Mouse (Mus musculus) gastrocnemius, postnatal 14 days (tissue): Measurements from ENCODE around the gene Prkg2. TPM values are rescaled to one million over a fixed set of nuclear protein-coding genes. Genes with fewer than 3 reads are reported as not detected.

Experiments
- DNase-seq: peaks from one replicate; pipeline ENCODE4 v3.0.0; 2021; ENCODE audit warnings: mixed read lengths
- intact Hi-C: fragments of 180-260 bp; cut with DNase I; formaldehyde crosslinking; loops from one replicate; pipeline ENCODE4 v1.15.1; 2025; ENCODE audit warnings: low total_unique reads
- total RNA-seq, 2 experiments: library from RNA; stranded (reverse); gene quantifications; 2 replicates each; pipeline ENCODE4 v1.2.3; 2021

Prkg2 gene
- total RNA-seq, 2 experiments from 2014 or later = 0.73 to 0.90 TPM

DNA sequence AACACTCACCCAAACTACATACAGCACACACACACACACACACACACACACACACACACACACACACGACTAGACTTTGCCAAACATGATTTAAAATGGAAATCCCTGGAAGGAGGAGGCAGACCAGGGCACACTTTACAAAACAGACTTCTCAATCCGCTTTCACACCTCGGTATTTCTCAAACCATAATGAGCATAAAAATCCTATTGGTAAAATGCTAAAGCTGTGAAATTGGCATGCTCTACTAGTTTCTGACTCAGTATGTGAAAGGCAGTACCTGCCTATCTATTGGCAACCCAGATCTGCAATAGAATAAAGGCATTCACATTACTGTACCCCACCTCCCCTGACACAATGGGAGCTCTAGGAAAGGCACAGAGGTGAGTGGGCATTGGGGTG is 52.1 kb downstream of the Prkg2 start:
- intact Hi-C loops = no loop called here
- no peak for DNase-seq

DNA sequence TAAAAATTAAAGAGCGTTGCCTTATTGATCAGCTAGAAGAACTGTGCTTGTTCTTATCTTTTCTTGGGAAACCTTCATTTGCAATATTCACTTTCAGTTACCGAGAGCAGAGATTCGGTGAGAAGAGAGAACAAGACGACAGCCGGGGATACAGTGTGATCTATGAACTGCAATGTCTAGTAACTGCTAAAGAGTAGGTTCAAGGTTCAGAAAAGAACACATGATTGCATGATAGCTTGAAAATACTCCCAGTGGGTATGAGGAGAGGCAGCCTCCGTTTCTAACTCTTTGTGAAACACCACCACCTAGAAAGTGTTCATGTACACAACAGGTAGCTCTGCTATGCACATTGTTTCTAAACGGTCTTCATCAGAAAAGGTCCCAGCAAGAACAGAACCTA is 55.8 kb downstream of the Prkg2 start:
- intact Hi-C loops = no loop called here
- DNase-seq = no peak

DNA sequence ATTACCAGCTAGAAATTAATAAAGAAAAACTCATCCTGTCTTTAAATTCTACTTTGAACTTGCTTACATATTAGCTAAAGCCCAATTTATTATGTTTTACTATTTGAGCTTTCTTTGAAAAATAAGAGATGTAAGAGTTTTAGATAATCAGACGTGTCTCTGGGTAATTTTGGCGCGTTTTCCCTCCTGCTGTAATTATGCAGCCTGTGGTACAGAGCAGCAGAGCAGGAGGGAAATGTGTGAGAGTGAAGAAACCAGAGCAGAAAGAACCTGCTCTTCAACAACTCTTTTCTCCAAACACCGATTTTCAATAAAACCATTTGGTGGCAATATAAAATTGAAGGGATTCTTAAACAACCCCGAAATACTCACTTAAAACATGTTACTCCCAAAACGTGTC is 58.8 kb downstream of the Prkg2 start:
- intact Hi-C loops = no loop called here
- no peak for DNase-seq

DNA sequence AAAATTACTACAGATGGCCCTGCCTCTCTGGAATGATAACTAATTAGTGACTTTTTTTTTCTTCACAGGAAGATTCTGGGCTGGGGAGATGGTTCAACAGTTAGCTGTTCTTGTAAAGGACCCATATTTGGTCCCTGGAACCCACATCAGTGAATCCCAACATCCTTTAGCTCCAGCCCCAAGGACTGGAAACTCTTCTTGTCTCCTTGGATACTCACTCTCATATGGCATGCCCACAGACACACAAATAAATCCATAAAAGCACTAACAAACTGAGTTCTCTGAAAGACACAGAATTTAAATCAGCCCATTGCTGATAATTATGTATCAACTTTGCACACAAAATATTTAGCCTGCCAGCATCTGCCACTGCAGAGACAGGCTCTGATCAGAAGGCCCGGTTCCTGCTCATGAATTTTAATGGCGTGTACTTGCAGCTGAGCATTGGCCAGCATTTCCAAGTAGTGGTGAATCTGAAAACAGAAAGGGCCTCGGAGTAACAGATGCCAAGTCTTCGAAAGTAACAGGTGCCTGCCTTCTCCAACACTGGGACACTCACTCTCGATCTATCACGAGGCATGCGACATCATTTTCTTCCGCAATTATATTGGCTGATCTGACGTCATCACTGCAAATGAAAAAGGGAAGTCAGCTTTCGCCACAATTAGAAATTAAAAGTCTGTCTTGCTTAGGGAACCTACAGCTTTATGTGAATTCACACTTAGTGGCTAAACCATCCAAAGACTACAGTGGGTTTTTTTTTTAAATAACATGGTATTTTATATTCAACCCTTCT is 61.1 kb downstream of the Prkg2 start:
- no peak for DNase-seq
- intact Hi-C loops = no loop called here

DNA sequence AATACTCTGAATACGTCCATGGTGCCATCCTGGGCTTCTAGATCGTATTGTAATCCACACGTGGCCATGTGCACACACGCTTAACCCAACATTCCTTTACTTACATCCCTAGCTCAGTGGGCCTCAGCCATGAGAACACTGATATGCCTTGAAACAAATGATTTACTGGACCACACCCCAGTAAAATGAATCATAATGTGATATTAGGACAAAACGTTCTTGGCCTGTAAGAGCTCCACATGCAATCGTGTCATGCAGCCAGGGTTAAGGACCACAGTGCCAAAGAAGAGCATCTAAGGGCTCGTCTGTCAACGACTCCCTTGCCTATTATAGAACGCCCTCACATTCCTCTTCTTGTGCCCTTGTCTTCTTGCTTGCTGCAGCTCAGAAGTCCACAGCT is 70.5 kb downstream of the Prkg2 start:
- intact Hi-C loops = no loop called here
- DNase-seq = no peak

DNA sequence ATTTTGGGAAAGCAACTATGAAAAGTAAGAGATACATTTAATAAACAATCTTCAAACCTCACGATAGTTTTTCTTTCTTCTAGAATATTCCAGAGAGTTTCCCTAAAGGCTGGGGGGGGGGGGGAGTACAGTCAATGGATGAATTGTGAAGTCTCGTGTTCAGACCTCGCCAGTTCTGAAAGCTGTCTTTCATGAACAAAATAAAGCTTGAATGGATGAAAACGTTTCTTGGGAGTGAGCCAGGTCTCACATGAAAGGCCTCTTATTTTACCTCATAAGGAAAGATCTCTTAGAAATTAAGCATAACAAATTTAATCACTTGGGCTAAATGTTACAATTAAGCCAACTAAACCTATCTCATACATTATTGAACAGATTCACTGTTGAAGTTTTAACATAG is 72.0 kb downstream of the Prkg2 start:
- no peak for DNase-seq
- intact Hi-C loops = no loop called here

DNA sequence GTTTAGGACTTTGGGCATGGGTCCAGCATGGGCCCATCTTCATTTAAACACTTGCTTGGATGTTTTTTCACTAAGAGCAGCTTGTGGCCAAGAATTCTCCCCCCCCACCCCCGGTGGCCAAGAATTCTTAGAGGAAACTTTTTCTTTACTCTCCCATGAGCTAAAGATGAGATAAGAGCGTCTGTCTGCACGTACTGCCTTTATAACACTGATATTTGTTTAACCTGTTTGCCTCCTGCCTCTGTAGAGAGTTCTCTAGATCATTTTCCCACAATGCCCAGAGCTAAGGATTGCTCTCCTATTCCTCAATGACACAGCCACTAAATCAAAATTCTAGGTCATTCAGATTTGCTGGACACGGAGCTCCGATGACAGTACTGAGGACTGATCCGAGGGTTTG is 72.8 kb downstream of the Prkg2 start:
- intact Hi-C loops = no loop called here
- no peak for DNase-seq

DNA sequence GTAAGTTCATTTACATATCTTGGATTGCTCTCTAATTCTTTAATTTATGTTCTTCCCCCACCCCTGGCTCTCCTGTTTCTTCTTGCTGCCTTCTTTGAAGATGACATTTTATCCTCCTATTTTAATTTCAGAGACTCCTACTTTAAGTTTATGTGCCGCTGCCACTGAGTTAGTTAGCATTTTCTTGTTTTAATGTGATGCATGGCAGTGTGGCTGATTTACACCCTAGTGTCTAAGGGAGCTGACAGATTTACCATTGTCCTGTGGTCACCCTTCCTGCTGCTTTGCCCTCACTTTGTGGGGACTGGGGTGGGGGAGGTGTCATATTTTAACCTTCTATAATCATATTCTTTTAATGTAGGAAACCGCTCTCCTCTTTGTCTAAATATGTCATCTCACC is 74.7 kb downstream of the Prkg2 start:
- intact Hi-C loops = no loop called here
- no peak for DNase-seq

DNA sequence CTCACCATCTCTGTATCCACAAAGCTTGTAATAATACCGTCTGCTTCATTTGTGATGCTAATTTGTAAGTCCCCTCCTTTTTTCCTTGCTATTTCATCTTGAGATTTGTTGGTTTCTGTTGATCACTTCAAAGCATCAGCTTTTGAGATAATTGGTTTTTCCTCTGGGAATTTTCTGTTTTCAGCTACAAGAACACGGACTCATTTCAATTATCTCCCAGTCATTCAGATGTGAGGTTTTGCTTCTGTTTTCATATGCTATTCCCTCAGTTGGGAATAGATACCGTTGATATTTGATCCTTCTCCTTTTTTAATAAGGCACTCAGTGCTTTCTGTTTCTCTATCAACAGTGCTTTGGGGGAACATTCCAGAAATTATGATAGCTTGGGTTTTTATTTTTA is 81.6 kb downstream of the Prkg2 start:
- intact Hi-C loops = no loop called here

DNA sequence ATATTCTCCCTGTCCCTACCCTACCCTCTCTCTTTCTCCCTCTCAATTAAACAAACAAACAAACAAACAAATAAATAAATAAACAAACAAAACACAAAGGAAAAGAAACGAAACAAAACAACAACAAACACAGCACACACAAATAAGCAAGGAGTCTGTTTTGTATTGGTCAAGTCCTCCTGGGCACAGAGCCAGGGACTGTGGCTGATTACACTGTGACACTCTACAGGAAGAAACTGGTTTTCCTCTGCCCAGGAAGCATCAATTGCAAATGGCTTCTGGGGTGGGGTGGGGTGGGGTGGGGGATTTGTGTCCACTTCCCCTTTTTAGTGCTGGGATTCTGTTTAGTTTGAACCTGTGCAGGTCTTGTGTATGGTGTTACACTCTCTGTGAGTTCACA is 83.8 kb downstream of the Prkg2 start:
- no peak for DNase-seq
- intact Hi-C loops = no loop called here

More for the DNA sequence above, 81.6 kb downstream of the Prkg2 start:
- no peak for DNase-seq

DNA sequence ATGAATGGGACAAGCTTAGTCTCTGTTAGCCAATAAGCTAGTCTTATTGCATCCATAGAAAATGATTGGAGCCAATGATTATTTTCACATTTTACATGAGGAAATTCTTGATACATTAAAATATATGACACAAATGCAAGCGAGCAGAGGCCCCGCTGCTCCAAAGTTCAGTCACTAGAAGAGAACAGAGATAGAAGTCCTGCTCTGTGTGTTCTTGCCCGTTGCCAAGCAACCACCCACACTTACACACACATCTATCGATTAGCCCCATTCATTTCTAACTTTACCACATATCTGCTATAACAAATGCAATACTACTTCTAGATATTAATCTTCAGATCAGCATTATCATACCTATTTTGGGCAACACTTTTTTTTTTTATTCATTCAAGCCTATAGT is 85.6 kb downstream of the Prkg2 start:
- DNase-seq = no peak
- intact Hi-C loops = no loop called here

DNA sequence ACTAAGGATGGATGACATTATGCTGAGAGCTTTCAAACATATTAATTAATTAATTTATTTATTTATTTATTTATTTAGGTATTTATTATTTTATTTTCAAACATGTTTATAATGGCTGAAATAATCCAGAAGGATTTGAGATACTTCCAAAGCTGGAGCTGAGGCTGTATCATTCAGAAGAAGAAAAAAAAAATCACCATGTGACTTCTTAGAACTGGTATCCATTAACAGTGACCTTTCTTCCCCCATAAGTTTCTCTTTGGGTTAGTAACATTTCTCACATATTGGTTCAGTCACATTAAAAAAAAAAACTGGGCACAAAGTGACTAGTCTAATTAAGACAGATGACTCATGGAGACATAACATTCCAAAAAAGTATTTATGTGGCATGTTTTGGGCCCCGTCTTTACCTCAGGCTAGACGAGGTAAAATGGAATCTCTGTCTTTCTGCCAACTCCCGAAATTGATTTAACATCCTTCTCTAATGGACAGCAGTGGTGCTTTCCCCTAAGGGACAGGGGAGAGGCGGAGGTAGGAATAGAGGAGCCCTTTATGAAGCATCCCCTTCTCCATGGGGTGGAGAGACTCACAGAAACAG is 86.6 kb downstream of the Prkg2 start:
- intact Hi-C loops = no loop called here
- no peak for DNase-seq

DNA sequence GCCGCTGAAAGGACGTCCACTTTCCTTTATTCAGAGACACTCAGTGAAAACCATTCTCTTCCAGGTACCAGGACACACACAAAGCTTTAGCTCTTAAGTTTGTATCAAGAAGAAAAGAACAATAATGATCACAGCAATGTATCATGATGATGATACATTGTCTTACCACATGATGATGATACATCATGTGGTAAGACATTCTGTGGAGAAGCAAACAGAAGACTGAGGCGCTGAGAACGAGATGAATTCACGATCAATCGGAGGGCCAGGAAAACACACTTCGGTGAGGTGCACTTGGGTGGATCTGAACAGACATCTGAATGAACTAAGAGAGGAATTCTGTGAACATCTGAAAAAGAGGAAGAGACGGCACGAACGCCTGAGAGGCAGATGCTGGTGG is 87.4 kb downstream of the Prkg2 start:
- intact Hi-C loops = no loop called here

DNA sequence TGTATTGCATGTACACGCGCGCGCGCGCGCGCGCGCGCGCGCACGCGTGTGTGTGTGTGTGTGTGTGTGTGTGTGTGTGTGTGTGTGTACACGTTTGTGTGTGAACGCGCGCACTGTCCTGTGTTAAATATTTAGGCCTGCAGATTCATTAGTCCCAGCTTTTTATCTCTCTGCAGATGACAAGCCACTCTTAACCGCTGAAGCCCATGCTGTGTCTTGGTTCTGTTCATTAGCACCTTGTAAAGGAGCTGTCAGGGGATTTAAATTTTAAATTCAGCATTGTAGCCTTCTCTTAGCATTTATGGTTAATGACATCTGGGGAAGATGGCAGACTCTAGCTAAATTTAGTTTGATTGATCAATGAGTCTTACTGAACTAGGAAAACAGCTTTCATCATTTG is 90.5 kb downstream of the Prkg2 start:
- no peak for DNase-seq
- intact Hi-C loops = no loop called here

More for the DNA sequence above, 87.4 kb downstream of the Prkg2 start:
- DNase-seq = no peak

DNA sequence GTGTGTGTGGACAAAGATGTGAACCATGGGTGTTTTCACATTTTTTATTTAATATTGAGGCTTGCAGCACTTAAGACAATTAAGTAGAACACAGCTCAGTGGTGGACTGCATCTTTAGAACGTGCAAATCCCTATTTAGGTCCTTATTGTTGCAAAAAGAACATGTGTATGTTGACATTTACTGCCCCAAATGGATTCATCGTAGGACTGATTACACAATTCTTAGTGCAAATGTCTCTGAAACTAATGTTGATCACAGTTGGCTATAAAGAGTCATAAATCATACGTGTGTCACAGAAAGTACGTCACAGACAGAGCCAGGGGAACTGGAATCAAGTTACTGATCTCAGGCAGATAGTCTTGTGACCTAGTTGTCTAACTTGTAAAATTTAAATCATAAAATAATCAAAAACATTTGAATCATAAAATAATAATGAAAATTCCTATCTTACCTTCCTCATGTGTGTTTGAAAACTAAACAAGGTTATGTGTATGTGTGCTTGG is 91.0 kb downstream of the Prkg2 start:
- intact Hi-C loops = no loop called here
- no peak for DNase-seq

DNA sequence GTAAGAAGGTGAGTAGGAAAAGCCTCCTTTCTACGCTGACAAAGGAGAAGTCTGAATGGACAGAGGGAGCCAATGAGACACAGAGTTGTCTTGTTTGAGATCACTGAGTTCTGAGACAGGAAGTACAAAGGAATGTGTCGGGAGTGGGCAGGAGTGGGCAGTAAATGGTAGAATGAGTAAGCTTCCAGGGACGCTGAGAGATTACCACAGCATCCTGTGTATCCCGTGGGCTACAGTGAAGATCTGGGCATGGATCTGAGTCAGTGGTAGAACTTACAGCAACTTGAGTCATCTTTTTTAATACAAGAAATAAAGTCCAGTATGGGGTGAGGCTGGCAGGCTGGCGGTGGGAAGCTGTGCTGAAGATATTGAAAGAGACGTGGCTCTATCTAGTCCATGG is 93.4 kb downstream of the Prkg2 start:
- DNase-seq = no peak
- intact Hi-C loops = no loop called here

DNA sequence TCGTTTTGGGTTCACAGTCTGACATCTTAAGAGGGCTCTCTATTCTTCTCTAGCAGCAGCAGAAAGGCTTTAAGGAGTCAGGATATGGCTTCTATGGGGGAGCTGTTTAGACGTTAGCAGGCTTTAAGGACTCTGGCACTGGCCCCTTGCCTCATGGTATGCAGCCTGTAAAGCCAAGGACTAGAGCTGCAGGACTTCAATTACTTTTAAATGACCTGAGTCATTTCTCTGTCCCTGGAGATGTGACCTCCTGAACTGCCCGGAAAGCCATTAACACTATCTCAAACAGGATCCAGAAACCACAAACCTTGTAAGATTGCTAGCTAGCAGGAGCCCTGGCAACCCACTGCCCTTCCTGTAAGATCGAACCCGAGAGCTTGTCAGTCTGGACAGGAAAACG is 96.4 kb downstream of the Prkg2 start:
- DNase-seq = no peak
- intact Hi-C loops = no loop called here

DNA sequence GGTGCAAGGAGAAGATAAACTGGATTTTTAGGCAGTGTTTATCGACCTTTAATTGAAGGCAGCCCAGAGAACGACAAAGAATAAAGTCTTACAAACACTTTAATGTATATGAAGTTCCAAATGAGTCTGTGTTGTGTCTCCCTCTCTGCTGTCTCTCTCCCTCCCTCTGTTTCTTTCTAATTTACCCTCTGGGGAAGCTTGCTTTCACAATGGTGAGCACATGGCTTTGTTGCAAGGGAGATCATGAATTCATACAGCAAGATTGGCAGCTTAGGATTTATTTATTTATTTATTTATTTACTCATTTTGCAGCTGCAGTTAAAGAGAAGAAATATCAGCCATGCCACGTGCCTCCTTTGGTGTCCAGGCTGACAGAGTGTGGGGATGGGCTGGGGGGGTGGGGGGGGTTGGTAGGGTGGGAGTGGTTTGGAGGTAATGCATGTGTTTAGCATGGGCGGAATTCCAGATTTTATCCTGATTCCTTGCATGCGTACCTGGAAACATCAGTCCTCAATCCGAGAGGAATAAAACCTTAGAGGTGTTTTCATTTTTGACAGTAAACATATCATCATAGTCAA is 97.4 kb downstream of the Prkg2 start:
- intact Hi-C loops = no loop called here
- DNase-seq = no peak

DNA sequence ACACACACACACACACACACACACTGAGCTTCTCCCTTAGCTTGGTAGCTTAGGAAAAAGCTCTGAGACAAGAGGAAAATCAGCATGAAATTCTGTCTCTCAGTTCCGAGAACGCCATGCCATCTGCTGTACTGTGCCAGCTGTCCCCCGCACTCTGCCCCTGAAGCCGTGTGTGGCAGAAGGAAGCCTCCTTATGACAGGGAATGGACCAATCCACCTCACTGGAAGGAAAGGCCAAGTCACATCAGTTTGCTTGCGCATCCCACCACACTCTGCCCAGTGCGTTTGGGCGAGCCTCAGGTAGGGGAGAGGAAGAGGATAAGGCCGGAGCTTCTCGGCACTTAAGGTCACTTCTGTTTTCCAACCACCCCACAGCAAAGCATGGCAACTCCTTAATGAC is 98.0 kb downstream of the Prkg2 start:
- no peak for DNase-seq
- intact Hi-C loops = no loop called here

DNA sequence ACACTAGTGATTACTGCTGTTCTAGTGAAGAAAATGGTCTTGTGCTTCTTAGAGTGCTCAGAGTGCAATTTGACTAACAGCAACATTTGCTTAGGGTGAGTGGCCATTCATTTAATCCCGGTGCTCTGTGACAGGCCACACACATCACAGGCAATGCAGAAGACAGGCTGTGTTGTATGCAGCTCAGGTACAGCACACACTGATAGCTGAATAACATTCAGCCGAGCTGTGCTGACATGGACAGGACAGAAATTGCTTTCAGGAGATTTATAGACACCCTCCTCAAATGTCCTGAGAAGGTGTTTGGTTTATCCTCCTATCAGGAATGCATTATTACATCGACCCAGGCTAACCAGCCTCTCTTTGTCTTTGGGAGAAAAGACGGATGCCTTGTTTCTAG is 99.3 kb downstream of the Prkg2 start:
- DNase-seq = no peak
- intact Hi-C loops = no loop called here

DNA sequence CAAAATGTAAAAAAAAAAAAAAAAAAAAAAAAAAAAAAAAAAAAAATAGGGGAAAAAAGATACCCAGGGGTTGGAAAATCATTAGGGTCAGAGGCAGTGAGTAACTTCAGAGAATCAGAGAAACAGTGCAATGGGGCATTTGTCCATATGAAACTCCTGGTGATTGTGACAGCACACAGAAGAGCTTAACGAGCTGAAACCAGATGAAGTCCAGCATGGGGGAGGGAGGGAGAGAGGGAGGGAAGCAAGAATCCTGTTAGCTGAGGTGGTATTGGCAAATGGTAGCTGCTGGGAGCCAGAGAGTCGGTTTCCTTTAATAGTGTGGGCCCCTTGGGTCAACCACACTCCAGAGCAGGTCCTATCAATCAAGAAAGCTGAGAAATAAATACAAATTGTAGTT is 100.5 kb downstream of the Prkg2 start:
- DNase-seq = no peak
- intact Hi-C loops = no loop called here
